Mouse (Mus musculus) hindbrain, postnatal 0 days (tissue): Measurements from ENCODE around the gene Fads3. TPM values are rescaled to one million over a fixed set of nuclear protein-coding genes. Genes with fewer than 3 reads are reported as not detected.

Source experiments
- ATAC-seq: fragments of 200-750 bp; cut with Nextera tagmentation; 2 replicates; pipeline ENCODE4 v1.8.0; 2017; ENCODE audit warnings: mild to moderate bottlenecking, moderate TSS enrichment, moderate library complexity
- DNase-seq: peaks from one replicate; pipeline ENCODE4 v3.0.0-alpha.2; 2015; ENCODE audit warnings: low spot score
- H3K27ac ChIP-seq: fragments of 300-500 bp; sonication (generic); 2 replicates; pipeline ENCODE4 v1.5.1; 2014; ENCODE audit warnings: mild to moderate bottlenecking
- H3K27me3 ChIP-seq: fragments of 300-500 bp; sonication (generic); 2 replicates; pipeline ENCODE4 v1.6.1; 2014; ENCODE audit warnings: low read length, mixed read lengths; ENCODE audit not compliant: insufficient read depth
- H3K36me3 ChIP-seq: fragments of 300-500 bp; sonication (generic); 2 replicates; pipeline ENCODE4 v1.6.1; 2014; ENCODE audit warnings: low read length, mixed read lengths; ENCODE audit not compliant: insufficient read depth
- H3K4me1 ChIP-seq: fragments of 300-500 bp; sonication (generic); 2 replicates; pipeline ENCODE4 v1.6.1; 2014; ENCODE audit warnings: antibody characterized with exemption, low read length, mixed read lengths; ENCODE audit not compliant: insufficient read depth
- H3K4me2 ChIP-seq: fragments of 300-500 bp; sonication (generic); 2 replicates; pipeline ENCODE4 v1.6.1; 2014; ENCODE audit warnings: low read depth, mild to moderate bottlenecking, low read length, moderate library complexity, mixed read lengths
- H3K4me3 ChIP-seq: fragments of 300-500 bp; sonication (generic); 2 replicates; pipeline ENCODE4 v1.5.1; 2014; ENCODE audit warnings: low read length
- H3K9ac ChIP-seq: fragments of 300-500 bp; sonication (generic); replicated peaks from 2 replicates; pipeline ENCODE4 v1.6.1; 2014; ENCODE audit warnings: mild to moderate bottlenecking, low read length, moderate library complexity, mixed read lengths
- H3K9me3 ChIP-seq: fragments of 300-500 bp; sonication (generic); 2 replicates; pipeline ENCODE4 v1.6.1; 2016; ENCODE audit warnings: low read length, mixed read lengths
- CTCF ChIP-seq: IDR thresholded peaks from 2 replicates; pipeline ENCODE4 v1.5.1; 2016; ENCODE audit warnings: antibody characterized with exemption, control low read depth, low read depth
- WGBS: fragments of 180-500 bp; shearing (Covaris S2); extraction: QIAGEN DNeasy Blood & Tissue Kit; methylation state at CpG from one replicate; pipeline ENCODE4 v1.1.7; 2014; 5-methylcytosine and 5-hydroxymethylcytosine counted together
- polyA plus RNA-seq: library from polyadenylated mRNA; unstranded; fragments of >200 nt; fragmentation: Nextera tagmentation; extraction: Ambion mirVana; gene quantifications from 2 replicates; pipeline ENCODE4 v1.2.1, GENCODE M21; 2015
- total RNA-seq: library from RNA; depleted of rRNA; stranded (reverse); fragments of >200 nt; gene quantifications from 2 replicates; pipeline ENCODE4 v1.2.3, GENCODE M21; 2014; rRNA removed

Fads3 gene
- total and polyA plus RNA-seq, 2 experiments from 2014 or later, result 37.4 to 59.0 TPM

- Histone ChIP-seq H3K9ac (no peak overlapping the region), H3K4me2 (no peak overlapping the region), H3K9me3 (no peaks in the 10 kb centered on the region), H3K36me3 (no peaks in the 10 kb centered on the region), H3K4me1 (0 out of 2 replicates have a peak, but pooled peaks cover 3% of the 10 kb centered on the region), H3K27me3 (no peaks in the 10 kb centered on the region), H3K4me3 (no peak overlapping the region), H3K27ac (no peak overlapping the region)
- ATAC-seq (no peak), DNase-seq (no peak)
- WGBS, result 86% methylated on average over 10 of the region's 10 CpGs
- no peak for TF ChIP-seq CTCF
Observed at GRCm38 (mm10) chr19:10105034-10105493, 63.7 kb downstream of the Fads3 start.

- 87% methylated on average over 2 of the region's 2 CpGs for WGBS
- Histone ChIP-seq H3K9me3 (no peaks in the 10 kb centered on the region), H3K4me1 (no peaks in the 10 kb centered on the region), H3K4me3 (no peak overlapping the region), H3K9ac (no peak overlapping the region), H3K27me3 (no peaks in the 10 kb centered on the region), H3K36me3 (no peaks in the 10 kb centered on the region), H3K27ac (no peak overlapping the region), H3K4me2 (no peak overlapping the region)
- TF ChIP-seq CTCF, result no peak
- ATAC-seq, result no peak
- DNase-seq, result no peak
Observed at GRCm38 (mm10) chr19:10106634-10107033, 65.3 kb downstream of the Fads3 start.

- no peak for DNase-seq
- Histone ChIP-seq H3K4me1 (no peaks in the 10 kb centered on the region), H3K9me3 (no peaks in the 10 kb centered on the region), H3K4me2 (no peak overlapping the region), H3K9ac (no peak overlapping the region), H3K27ac (no peak overlapping the region), H3K36me3 (no peaks in the 10 kb centered on the region), H3K4me3 (no peak overlapping the region), H3K27me3 (no peaks in the 10 kb centered on the region)
- ATAC-seq, result no peak
- no peak for TF ChIP-seq CTCF
- 88% methylated on average over 5 of the region's 5 CpGs for WGBS
Observed at GRCm38 (mm10) chr19:10107051-10107611, 65.8 kb downstream of the Fads3 start.

GRCm38 (mm10) chr19:10108129-10108528 is 66.8 kb downstream of the Fads3 start:
- Histone ChIP-seq H3K4me2 (no peak overlapping the region), H3K27me3 (no peaks in the 10 kb centered on the region), H3K9me3 (no peaks in the 10 kb centered on the region), H3K4me1 (no peaks in the 10 kb centered on the region), H3K27ac (no peak overlapping the region), H3K36me3 (no peaks in the 10 kb centered on the region), H3K9ac (no peak overlapping the region), H3K4me3 (no peak overlapping the region)
- DNase-seq, result no peak
- ATAC-seq, result no peak
- TF ChIP-seq CTCF, result no peak
- WGBS, result 86% methylated on average over 1 of the region's 1 CpGs

DNA sequence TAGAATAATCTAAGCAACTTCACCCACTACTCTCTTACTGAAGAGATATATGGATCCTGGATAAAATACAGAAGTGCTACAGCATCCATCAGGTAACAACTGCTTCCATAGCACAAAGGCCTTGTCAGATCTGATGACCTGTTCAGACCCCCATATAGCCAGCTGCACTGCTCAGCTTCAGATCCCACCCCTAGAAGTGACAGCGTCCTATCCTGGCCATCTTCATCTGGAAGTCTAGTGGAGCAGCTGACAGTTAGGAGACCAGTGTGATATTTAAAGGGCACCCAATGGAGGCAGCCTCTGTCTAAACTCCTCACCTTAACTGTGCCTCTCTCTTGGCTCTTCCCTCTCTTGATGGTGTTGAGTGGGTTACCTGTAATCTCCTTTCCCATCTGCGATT is 67.3 kb downstream of the Fads3 start:
- ATAC-seq, result no peak
- no peak for TF ChIP-seq CTCF
- DNase-seq, result no peak
- Histone ChIP-seq H3K9me3 (no peaks in the 10 kb centered on the region), H3K4me3 (no peak overlapping the region), H3K27ac (no peak overlapping the region), H3K36me3 (no peaks in the 10 kb centered on the region), H3K4me1 (no peaks in the 10 kb centered on the region), H3K4me2 (no peak overlapping the region), H3K9ac (no peak overlapping the region), H3K27me3 (no peaks in the 10 kb centered on the region)
- WGBS, result 94% methylated on average over 2 of the region's 2 CpGs

Other genes with a start within 250 kb of the Fads3 start
- not detected in 2 replicates for gene Scgb2a2, start 194.0 kb upstream of the Fads3 start, total RNA-seq
- gene Scgb2a2, start 194.0 kb upstream of the Fads3 start, polyA plus RNA-seq, result not detected in 2 replicates
- gene Incenp, start 142.0 kb upstream of the Fads3 start, total RNA-seq, result 11.4 and 16.2 TPM in 2 replicates
- gene Incenp, start 142.0 kb upstream of the Fads3 start, polyA plus RNA-seq, result 26.4 and 27.2 TPM in 2 replicates
- 301 and 443 TPM in 2 replicates for gene Fth1, start 61.0 kb upstream of the Fads3 start, total RNA-seq
- 2,616 and 2,786 TPM in 2 replicates for gene Fth1, start 61.0 kb upstream of the Fads3 start, polyA plus RNA-seq
- gene Best1, start 39.9 kb upstream of the Fads3 start, total RNA-seq, result 0.86 and 1.5 TPM in 2 replicates
- gene Best1, start 39.9 kb upstream of the Fads3 start, polyA plus RNA-seq, result 2.6 and 3.0 TPM in 2 replicates
- gene Rab3il1, start 39.9 kb upstream of the Fads3 start, total RNA-seq, result 19.7 and 23.0 TPM in 2 replicates
- 20.1 and 22.2 TPM in 2 replicates for gene Rab3il1, start 39.9 kb upstream of the Fads3 start, polyA plus RNA-seq
- 318 and 330 TPM in 2 replicates for gene Fads2, start 60.2 kb downstream of the Fads3 start, total RNA-seq
- 260 and 272 TPM in 2 replicates for gene Fads2, start 60.2 kb downstream of the Fads3 start, polyA plus RNA-seq
- 198 and 208 TPM in 2 replicates for gene Fads1, start 141.3 kb downstream of the Fads3 start, total RNA-seq
- gene Fads1, start 141.3 kb downstream of the Fads3 start, polyA plus RNA-seq, result 148 and 151 TPM in 2 replicates
- 73.3 and 98.1 TPM in 2 replicates for gene Tmem258, start 162.4 kb downstream of the Fads3 start, total RNA-seq
- gene Tmem258, start 162.4 kb downstream of the Fads3 start, polyA plus RNA-seq, result 312 and 324 TPM in 2 replicates
- gene Fen1, start 162.6 kb downstream of the Fads3 start, total RNA-seq, result 26.5 and 30.5 TPM in 2 replicates
- 28.4 and 30.2 TPM in 2 replicates for gene Fen1, start 162.6 kb downstream of the Fads3 start, polyA plus RNA-seq
- 5.1 and 5.9 TPM in 2 replicates for gene Myrf, start 199.2 kb downstream of the Fads3 start, total RNA-seq
- 1.7 and 2.0 TPM in 2 replicates for gene Myrf, start 199.2 kb downstream of the Fads3 start, polyA plus RNA-seq